In the genomic region with DNA sequence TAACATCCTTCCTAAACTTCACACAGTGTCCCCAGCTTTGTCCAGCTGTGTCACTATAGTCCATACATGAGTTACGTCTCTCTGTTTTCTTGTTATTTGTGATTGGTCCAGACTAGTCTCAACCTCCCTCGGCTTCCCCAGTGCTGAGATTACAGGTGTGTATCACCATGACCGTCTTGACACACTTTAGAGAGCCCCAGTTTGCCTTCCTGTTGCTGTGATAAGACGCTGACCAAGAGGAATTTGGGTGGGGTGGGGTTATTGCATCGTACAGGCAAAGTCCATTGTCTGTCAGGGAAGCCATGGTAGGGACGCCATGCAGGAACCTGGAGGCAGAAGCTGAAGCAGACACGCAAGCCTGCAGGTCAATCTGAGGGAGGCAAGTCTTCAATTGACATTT, we compare ENCODE assay signal across 21 mouse cellular contexts.
"Had no signal": no experiment of that assay in that cellular context is flagged by ENCODE, and none has a peak within 500 bp of the region (broad histone marks: within the 10 kb centered on the region; RNA-seq: fewer than 3 reads in every experiment).

No protein-coding gene starts in this region.

- H3K27ac ChIP-seq: hindbrain, embryonic 13.5 days; hindbrain, embryonic 15.5 days; hindbrain, postnatal 0 days; layer of hippocampus, adult 2 months; left cerebral cortex, adult 2 months; limb, embryonic 10.5 days; limb, embryonic 12.5 days; liver, embryonic 13.5 days had no signal

- H3K4me2 ChIP-seq: heart, embryonic 12.5 days; hindbrain, embryonic 13.5 days; hindbrain, embryonic 15.5 days; limb, embryonic 12.5 days; liver, embryonic 11.5 days; liver, embryonic 13.5 days had no signal

- ATAC-seq: forebrain, postnatal 0 days; hindbrain, postnatal 0 days had no signal

- H3K9ac ChIP-seq: forebrain, postnatal 0 days; heart, embryonic 12.5 days; hindbrain, embryonic 13.5 days; hindbrain, embryonic 15.5 days; limb, embryonic 12.5 days; liver, embryonic 13.5 days had no signal

- H3K4me3 ChIP-seq: heart, embryonic 12.5 days; hindbrain, embryonic 13.5 days; hindbrain, embryonic 15.5 days; layer of hippocampus, adult 2 months; left cerebral cortex, adult 2 months; limb, embryonic 10.5 days; limb, embryonic 12.5 days; liver, embryonic 13.5 days had no signal

- H3K27me3 ChIP-seq: heart, embryonic 12.5 days; hindbrain, embryonic 15.5 days; limb, embryonic 12.5 days; liver, embryonic 13.5 days had no signal

- DNase-seq: forebrain, postnatal 0 days; gastrocnemius, postnatal 14 days; gastrocnemius, postnatal 36 days; heart, adult 18-20 months; heart, postnatal 10 days; kidney, adult 18-20 months; kidney, adult 8-10 months; kidney, postnatal 10 days; kidney, postnatal 25 days; kidney, postnatal 4 days; liver; liver, embryonic 13.5 days had no signal

- H3K4me1 ChIP-seq: limb, embryonic 12.5 days; liver, embryonic 13.5 days had no signal

- H3K9me3 ChIP-seq: heart, embryonic 12.5 days; hindbrain, embryonic 13.5 days; limb, embryonic 10.5 days; liver, embryonic 13.5 days had no signal

- H3K36me3 ChIP-seq: heart, embryonic 12.5 days; hindbrain, embryonic 13.5 days; hindbrain, embryonic 15.5 days; limb, embryonic 10.5 days; limb, embryonic 12.5 days; liver, embryonic 13.5 days had no signal
